Mouse (Mus musculus): ENCODE measurements at regions not wholly inside any gene's neighbourhood (a gene's known extent, or its start where the extent isn't known, plus 50 kb on each side); places are given as distances from the start of the nearest gene placed in this dataset.

- TF ChIP-seq CTCF (IDR thresholded peaks at IDR 0.05; ENCODE audit: low read depth): no peak
- TF ChIP-seq EP300 (IDR thresholded peaks at IDR 0.05; ENCODE audit: low read depth): no peak
Observed at GRCm38 (mm10) chr10:91326661-91327312, 145.7 kb upstream of the Tmpo start.
